Mouse (Mus musculus): ENCODE measurements around the gene Bach1.

Bach1 gene

DNA sequence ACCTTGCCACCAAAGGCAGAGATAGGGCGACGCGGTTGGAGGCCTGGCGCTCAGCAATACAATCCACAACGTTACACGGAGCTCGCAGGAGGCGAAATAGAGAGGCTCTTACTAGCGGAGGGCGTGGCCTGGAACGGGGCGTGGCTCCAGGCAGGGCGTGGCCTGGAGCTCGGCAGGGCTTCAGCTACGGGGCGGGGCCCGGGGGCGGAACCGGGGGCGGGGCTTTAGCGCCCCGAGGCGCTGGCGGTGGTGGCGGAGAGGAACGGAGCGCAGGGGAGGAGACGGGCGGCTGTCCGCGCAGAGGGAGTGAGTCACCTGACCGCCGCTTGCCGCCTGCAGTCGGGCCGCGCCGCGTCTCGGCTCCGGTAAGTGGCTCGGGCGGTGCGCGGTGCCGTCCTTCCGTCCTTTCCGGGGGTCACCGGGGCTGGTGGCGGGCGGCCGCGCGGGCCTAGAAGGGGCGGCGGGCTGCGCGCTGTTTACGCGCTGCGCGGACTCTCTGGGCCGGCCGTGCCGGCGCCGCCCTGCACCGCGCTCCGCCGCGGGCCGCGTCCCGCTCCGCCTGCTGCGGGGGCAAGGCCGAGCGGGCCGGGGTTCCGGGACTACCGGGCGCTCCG is at the start of gene Bach1:
TSS of gene Bach1 (plus strand) at position 254 of the 614 bp plus-strand sequence.
- peak; percentile 90 for DNase-seq (ENCODE audit: low spot score)

DNA sequence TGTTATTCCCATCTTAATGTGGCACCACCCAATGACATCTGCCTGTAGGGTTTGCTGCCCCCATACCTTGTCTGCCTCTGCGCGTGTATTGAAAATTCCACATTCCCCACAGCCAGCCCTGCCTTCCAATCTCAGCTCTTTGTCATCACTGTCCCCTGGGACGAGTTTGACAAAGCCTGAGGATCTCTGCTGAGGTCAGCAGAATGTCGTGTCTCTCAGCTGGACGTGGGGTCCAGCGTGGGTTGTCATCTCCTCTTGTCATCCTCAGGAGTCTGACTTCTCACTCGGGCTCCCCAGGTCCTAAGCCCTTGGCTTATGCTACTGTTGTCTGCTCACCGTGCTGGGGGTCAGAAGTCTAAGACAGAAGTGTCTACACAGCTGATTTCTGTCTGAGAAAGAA is 46.4 kb upstream of the Bach1 start:
- no peak for DNase-seq (ENCODE audit: low spot score)

DNA sequence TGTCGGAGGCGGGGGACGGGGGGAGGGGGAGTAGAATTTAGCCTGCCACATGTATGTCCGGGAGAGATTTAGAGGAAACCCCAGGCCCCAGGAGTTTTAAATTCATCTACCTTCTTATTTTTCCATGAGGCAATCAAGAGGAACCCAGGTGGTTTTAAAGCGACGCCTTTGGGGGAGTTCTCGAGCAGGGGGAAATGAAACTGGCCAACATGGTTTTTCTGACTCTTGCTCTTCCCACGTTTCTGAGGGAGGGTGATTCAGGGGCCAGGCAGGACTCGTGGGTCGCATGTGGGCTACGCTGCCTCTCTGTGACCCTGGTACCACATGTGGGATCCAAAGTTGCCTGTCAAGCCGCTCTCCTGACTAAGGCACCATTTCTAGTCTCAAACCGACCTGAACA is 45.8 kb upstream of the Bach1 start:
- DNase-seq (ENCODE audit: low spot score), result no peak

DNA sequence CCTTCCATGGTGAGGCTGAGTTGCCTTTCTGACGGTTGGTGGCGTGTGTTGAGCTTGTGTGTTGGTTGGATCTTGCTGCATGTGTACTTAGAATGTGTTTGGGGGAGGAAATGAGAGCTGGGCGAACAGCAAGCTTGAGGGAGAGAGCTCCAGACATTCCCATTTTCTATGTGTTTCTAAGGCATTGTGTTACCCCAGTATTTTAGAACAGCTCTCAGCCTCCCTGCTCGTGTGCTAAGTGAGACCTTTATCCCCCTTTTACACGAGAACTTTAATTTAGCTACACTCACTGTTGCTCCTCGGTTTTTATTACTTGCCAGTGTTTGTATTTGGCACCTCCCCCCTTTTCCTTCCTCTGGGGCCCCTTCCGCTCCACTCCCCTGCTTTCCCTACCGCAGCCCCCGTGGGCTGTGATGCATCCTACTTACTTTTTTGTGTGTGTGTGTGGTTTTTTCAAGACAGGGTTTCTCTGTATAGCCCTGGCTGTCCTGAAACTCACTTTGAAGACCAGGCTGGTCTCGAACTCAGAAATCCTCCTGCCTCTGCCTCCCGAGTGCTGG is 44.6 kb upstream of the Bach1 start:
- no peak for DNase-seq (ENCODE audit: low spot score)

DNA sequence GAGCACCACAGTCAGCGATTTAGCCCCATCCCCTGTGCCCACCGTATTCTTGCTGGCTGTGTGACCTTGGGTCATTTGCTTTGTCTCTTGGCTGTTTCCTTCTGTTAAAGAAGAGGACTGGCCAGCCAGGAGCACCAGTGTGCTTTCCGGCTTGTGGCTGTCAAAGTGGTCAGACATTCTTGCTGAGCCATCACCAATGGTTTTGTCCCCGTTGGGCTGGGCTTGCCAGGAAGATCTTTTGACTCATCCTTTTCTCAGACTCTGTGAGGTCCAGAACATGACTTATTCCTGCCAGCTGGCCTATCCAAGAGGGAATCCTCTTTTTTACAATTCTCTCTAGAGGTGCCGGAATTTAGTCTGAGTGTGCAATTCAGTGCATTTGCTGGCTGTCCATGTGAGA is 43.7 kb upstream of the Bach1 start:
- peak; percentile 15 for DNase-seq (ENCODE audit: low spot score)

DNA sequence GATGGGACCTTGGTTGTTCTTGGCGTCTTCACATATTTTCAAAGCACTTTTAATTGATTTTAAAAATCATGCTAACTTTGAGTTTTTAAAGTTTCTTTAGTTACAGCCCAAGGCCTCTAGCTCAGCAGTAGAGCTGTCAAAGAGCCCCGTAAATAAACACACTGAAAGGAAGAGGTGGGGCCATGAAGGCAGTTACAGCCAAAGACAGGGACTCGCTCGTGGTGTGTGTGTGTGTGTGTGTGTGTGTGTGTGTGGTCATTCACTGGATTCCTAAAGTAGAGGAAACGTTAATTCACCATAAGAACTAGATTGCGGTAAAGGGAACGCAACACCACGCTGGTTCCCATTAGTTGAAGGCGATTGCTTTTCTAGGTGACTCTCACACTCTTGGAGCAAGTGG is 43.2 kb upstream of the Bach1 start:
- no peak for DNase-seq (ENCODE audit: low spot score)

DNA sequence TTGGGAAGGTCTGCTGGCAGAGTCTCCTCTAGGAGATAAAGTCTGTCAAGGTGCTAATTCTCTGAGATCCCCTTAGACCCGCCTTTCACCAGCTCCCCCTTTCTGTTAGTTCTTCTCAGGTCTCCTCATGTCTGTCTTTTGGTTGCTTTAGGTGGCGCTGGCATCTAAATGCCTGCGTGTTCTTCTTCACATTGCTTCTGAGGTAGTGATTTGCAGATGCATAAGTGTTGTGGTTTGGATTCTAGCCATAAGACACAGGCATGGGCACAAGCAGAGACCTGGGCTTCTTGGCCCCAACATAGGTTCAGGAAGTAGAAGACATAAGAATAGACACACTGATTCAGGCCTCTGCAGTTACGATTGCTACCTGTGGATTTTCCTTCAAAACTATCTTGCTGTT is 42.0 kb upstream of the Bach1 start:
- DNase-seq (ENCODE audit: low spot score), result no peak

DNA sequence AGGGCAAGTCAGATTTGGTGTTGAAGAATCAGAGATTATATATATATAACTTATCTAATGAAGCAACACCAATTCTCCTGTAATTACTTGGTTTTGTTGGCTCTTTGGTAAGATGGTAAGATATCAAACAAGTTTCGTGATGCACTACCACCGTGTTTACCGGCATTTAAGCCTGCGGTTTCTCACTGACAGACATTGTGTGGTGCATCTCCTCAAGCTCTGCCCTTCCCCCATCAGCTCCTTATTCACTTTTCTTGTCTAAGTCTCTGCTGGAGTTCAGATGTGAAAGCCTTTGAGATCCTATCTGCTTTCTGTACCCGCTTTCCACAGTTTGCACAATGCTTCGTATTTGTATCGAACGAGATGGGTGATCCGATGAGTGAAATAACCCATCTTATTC is 41.5 kb upstream of the Bach1 start:
- no peak for DNase-seq (ENCODE audit: low spot score)

DNA sequence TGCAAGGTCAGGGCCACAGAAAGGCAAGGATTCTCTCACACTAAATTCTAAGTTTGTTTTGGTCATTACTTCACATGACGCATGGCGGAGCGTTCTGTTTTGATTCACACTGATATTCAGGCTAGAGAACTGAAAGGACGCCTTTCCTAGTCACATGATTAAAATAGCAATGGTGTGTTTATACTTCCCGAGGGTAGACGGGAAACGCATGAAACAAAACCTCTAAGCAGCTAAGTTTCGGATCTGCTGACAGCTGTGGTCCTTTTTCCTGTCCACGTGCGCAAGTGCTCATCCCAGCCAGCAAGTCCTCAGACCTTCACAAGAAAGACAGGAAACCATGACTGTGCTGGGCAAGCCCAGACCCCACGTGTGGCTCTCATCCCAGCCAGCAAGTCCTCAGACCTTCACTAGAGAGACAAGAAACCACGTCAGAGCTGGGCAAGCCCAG is 37.7 kb upstream of the Bach1 start:
- peak; percentile 60 for DNase-seq (ENCODE audit: low spot score)

DNA sequence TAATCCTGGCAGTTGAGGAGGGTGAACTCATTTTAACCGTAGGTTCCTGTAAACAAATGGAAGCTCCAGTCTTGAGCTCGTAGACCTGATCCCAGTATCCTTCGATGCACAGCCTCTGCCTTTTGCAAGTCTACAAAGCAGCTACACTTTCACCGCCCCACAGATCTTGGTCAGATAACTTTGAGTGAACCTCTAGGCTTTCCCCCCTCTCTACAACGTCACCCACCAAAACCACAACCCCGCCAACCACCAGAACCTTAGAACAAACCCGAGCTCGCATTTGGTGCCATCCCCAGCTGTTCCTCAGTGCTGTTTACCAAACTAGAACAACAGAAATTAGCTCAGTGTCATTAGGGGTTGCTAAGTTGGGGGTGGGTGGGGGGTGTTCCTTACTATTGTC is 37.1 kb upstream of the Bach1 start:
- no peak for DNase-seq (ENCODE audit: low spot score)

DNA sequence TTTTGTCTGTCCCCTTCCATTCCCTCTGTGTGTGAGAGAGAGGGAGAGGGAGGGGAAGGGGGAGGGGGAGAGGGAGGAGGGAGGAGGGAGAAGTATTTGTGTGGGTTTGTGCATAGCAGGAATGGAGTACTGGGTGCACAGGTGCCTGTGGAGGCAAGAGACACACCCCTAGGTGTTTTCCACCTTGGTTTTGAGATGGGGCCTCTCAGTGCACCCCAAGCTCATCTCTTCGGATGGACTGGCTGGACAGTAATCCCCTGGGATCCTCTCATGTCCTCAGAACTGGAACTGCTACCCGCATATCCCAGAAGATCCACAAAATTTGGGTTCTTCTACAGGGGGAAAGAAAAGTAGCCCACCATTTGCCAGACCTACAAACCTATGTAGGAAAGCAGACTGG is 36.2 kb upstream of the Bach1 start:
- no peak for DNase-seq (ENCODE audit: low spot score)

DNA sequence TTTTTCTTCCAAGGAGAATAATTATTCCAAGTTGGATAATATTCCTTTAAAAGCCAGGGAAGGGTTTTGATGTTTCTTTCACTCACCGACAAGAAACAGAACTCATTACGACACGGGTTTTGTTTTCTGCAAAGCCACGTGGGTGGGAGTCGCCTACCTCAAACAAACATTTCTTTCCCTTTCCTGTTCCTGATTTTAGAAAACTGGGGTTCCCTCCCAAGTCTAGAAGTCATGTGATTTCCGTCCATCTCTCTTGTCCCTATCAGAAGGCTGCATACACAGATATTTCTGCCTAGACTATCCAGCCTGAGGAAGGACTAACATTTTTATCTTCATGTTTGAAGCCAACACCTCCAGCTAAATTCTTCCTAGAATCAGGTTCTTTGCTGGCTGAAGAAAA is 34.9 kb upstream of the Bach1 start:
- no peak for DNase-seq (ENCODE audit: low spot score)

DNA sequence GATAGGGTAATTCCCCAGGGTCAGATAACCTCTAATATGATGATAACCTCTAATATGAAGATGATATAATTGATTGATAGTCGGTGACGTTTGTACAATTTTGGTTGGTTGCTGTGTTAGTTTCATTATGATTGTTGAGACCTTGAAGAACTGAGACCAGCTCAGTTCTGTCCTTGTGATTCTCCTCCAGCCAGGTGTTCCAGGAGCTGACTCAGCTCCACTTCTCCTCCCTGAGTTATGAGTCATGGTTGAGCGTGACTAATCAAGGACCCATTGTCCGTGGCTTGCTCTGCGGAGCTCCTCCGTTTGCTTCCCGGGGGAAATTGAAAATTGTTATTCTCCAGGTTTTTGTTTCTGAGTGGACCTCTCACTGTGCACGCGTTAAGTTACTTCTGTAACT is 33.5 kb upstream of the Bach1 start:
- no peak for DNase-seq (ENCODE audit: low spot score)

DNA sequence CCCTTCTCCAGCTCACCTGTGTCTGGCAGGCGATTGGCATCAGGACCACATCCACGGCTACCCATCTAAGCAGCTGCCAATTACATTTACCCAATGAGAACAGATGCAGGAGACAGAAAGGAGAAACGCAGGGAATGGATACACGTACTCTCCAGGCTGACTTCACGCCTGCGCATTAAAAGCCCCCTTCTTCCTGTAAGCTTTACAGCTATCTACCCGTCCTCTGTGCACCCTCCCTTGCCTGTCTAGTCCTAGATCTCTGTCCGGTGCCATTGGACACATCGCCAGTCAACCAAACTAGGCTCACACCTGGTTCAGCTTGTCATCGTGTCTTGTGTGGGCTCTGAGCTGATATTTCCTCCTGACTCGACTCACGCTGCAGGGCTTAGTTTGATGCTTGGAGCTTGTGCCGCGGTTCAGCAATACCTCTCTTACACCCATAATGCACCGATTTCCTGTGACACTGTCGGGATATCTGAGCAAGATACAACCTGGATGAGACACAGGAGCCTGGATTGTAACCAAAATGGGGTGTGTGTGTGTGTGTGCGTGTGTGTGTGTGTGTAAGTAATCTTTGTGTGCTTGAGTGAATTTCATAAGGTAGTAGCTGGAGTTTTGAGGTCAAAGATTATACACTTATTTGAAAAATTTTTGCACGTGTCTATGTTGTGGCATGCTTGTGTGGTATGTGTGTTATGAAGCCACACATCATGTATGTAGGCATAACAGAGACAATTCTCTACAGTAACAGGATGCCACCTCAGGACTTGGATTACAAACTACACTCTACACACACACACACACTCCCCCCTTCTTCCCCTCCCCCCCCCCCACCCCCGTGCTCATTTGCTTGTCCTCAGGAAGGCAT is 32.8 kb upstream of the Bach1 start:
- DNase-seq (ENCODE audit: low spot score), result no peak

DNA sequence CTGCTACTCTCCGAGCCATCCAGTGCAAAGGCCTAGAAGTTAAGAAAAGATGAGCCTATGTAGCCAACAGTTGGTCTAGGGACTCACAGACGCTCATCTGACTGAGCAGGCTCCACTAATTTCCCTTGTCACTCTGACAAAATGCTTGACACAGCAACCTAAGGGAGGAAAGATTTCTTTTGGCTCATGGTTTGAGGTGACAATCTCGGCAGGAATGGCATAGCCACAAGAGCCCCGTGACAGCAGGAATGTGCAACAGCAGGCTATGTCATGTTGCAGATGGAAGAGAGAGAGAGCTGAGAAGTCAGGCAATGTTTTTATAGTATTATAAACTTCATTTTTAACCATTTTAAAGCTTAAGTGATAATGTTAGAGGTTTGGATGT is 32.1 kb upstream of the Bach1 start:
- DNase-seq (ENCODE audit: low spot score), result no peak

DNA sequence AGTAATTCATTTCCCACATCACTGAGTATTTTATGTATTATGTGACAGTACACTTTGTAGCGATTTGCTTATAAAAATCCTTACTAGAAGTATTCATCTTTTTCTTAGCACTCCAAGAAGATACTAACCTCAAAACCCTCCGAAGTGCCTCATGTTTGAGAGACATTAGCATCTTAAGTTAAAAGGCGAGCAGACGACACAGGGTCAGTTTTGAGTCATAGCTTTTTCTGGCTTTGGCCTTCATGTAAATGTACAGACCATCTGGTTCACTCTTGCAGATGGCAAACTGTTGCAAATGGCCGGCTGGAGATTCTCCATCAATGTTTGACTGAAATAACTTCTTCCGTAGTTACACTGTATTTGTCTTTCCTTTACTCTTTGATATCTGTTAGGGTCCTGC is 30.7 kb upstream of the Bach1 start:
- DNase-seq (ENCODE audit: low spot score), result no peak

DNA sequence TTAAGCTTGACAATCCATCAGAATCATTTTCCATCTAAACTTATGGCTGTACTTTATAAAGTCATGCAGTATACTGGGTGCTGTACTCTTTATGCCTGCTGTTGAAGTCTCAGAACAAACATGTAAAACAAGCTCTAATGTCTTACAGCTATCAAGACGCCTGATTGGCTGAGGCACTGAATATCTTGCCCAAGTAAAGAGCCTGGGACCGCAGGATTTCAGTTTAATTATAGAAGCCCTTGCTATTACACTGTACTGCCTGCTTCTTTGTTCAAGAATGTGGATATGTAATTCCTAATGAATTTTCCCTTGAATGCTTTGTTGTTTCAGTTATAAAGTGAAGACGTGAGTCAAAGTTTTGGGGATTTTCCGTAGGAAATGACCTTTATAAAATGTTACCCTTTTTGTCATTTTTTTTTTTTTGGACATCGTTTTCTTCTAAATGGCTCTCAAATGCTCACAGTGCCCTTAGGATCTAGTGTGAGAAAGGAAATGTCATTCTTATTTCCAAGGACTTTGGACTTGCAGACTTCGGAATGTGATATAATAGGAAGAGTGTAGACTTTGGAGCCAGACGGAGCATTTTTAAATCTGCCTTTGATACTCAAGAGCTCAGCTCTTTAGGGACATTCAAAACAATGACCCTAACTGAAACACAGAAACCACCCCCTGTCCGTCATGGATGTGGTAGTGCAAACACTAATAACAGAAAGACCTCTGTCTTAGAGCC is 28.5 kb upstream of the Bach1 start:
- no peak for DNase-seq (ENCODE audit: low spot score)

DNA sequence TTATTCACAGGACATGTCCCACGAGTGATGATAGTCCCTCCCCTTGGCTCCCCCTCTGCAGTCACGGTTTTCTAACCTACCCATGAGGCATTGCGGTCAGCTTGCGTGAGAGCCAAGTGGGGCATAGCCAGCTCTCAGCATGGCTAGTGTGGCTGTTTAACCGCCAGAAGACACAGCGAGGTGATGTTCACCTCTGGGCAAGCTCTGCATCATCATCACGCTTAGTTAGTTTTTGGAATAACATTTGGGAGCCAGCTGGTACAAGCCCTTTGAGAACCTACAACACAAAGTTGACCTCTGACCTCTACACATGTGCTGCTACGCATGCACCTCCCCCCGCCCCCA is 28.0 kb upstream of the Bach1 start:
- no peak for DNase-seq (ENCODE audit: low spot score)

DNA sequence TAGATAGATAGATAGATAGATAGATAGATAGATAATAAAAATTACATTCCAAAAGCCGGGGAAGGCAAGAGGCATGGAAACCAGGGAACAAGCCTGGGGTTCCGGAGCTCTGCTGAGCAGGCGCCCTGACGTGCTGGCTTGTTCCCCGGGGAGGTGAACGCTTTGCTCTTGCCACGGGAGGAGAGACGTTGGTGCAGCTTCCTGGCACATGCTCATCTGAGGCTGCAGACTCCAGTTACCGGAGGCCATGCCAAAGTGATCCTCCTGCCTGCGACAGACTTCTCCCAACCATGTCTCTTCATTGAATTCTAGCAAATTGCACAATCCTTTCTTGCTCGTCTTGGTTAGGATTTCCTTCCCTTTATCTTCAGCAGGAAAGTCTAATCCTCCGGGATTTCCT is 27.4 kb upstream of the Bach1 start:
- DNase-seq (ENCODE audit: low spot score), result no peak

DNA sequence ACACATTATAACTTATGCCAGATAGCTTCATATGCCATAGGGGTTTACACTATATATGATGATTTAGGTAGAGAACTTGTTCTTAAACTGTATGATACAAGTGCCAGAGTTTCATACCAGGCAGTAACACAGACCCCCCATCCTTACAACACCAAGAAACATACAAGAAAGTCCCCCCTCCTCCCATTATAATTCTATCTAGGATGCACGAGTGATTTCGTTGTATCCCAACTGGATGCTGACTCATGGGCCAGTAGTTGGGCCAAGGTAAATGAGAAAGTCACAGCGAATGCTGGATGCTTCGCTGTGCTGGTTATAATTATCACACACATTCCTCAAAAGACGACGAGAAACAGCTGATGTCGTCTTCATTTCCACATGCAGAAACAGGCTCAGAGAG is 25.6 kb upstream of the Bach1 start:
- DNase-seq (ENCODE audit: low spot score), result no peak

DNA sequence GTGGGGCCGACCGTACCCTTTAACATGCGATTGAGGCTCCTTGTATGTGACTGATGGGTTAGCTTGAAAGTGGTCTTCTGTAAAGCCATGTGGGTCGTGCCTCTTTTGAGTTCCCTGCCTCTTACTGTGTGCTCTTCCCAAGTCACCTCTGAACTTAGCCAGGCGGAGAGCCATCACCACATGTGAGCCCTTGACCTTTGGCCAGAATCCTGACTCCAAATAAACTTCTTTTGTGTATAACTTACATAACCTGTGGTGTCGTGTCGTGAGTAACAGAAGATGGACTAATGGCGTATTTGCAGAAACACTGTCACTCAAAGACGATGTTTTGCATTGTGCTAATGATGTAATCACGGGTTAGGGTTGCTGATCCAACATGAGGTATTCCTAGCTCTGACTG is 22.6 kb upstream of the Bach1 start:
- DNase-seq (ENCODE audit: low spot score), result no peak

DNA sequence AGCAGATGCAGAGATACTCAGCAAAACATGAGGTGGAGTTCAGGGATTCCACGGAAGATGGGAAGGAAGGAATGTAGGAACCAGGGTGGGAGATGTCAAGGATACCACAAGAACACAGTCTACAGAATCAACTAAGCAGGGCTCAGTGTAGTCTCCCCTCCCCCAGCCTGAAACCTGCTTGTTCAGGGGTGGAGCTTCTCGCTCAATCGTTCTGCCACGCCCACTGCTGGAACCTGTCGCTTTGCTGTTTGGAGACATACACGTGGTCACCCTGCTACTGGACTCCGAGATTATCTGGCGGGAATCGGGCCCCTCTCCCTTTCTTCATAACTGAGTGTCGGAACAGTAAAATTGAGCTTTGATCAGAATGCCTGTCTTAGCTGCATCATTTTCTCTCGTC is 20.1 kb upstream of the Bach1 start:
- DNase-seq (ENCODE audit: low spot score), result no peak
